Mouse (Mus musculus): ENCODE measurements at regions not wholly inside any gene's neighbourhood (a gene's known extent, or its start where the extent isn't known, plus 50 kb on each side); places are given as distances from the start of the nearest gene placed in this dataset.

DNA sequence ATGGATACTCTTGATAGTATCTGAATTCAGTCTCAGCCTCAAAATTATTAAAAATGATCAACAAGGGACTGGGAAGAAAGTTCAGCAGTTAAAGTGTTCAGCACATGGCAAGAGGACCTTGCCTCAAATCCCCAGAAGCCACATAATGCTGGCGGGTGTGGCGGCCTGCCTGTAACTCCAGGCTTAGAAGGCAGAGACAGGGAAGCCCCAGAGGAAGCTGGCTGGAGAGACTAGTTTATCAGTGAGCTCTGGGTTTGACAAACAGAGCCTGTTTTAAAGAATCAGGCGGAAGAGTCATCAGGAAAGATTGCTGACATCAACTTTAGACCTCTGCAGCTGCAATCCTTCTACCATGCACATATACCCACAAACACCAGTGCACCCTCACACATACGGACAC is 52.1 kb upstream of the Fyn start:
- DNase-seq, result no peak

GRCm38 (mm10) chr10:39315434-39316174 is 53.1 kb upstream of the Fyn start:
- DNase-seq, result no peak

GRCm38 (mm10) chr10:39311501-39311900 is 57.2 kb upstream of the Fyn start:
- DNase-seq, result no peak

GRCm38 (mm10) chr10:39308535-39308934 is 60.1 kb upstream of the Fyn start:
- no peak for DNase-seq

- no peak for DNase-seq
These were observed 75.8 kb upstream of the Fyn start for GRCm38 (mm10) chr10:39292703-39293496.

DNA sequence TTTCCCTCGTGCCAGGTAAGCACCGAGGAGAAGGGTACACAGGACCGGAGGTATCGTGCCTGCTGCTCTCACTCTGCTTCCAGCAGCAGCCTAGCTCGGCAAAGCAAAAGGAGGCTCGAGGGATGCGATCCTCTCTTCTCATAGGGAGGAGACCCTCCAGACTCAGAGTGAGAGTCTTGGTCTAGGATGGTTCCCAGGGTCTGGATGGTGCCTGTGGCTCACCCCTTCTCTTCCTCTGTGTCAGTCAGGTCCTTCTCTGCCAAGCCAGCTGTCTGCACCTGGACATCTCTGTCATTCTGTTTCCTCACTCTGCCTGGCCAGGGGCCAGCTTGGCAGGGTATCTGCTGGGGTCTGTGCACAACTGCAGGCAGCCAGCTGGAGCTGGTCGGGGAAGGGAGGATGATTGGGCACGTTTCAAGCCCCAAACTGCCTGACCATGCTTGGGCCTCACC is 76.9 kb upstream of the Fyn start:
- no peak for DNase-seq

DNA sequence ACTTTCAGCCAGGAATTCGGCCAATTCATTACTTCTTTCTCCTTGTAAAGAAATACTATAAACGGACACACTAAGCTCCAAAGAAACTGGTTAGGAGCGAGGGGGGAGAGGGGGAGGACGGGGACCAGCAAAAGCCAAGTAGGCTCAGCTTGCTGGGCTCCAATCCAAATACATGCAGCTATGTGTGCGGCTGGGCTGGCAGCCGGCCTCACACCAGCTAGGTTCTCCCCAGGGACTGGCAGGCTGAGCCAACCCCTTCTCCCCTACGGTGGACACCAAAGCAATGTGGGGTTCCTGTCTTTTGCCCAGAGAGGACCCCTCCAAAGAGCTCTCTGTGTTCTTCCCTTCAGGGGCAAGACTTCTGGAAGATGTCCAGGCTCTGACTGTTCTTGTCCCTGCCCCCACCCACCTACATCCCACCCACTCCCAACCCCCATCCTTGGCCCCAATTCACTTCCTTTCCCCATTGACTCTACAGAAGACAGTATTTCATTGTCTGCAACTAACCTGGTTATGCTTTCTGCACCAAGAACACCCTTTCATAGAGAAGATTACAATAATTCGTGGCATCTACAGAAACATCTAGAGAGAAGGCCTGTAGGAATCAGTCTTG is 77.4 kb upstream of the Fyn start:
- DNase-seq, result no peak

- no peak for DNase-seq
These were observed 78.4 kb upstream of the Fyn start for GRCm38 (mm10) chr10:39290245-39290644.

GRCm38 (mm10) chr10:39280366-39281000 is 88.2 kb upstream of the Fyn start:
- peak in 1 of 2 experiments; percentile 29 for DNase-seq

GRCm38 (mm10) chr10:39274202-39274601 is 94.5 kb upstream of the Fyn start:
- no peak for DNase-seq

GRCm38 (mm10) chr10:39273426-39273825 is 95.2 kb upstream of the Fyn start:
- DNase-seq, result no peak

- no peak for DNase-seq
These were observed 96.2 kb upstream of the Fyn start for GRCm38 (mm10) chr10:39272387-39272949.

- DNase-seq, result no peak
These were observed 98.2 kb upstream of the Fyn start for GRCm38 (mm10) chr10:39270406-39270805.

DNA sequence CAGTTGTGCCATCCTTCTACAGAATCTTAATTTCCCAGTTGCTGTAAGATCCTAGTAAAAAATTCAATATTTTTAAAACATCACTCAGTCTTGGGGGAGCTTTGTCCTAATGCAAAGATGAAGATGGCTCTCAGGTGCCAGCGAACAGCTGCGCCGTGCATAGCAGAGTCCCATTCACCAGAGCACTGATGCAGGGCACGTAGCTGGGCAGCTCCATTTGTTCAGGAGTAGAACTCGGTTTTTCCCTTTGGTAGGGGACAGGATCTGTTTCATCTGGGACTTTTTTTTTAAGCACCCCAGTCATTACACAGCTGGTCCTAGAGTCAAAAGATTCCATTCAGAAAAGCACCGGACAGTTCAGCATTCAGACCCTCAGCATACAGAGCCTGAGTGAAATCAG is 101.4 kb upstream of the Fyn start:
- no peak for DNase-seq

GRCm38 (mm10) chr10:39266482-39266881 is 102.2 kb upstream of the Fyn start:
- peak; percentile 15 to 50 for DNase-seq

DNA sequence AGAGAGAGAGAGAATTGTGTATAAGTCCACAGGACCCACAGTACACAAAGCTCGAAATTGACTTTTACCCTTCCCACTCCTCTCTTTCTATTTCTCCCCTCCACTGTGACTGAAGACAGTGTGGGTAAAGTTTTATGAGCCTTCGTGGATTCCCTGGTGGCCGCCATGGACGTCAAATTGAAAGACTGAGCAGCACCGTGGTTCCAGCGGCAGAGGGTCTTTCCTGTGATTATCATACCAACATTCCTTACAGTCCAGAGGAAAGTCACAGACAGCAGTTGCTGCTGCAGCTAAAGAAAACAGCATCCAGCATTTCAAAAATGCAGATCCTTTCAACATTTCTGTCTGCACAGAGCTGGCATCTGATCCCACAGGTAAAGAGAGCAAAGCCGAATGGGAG is 98.9 kb upstream of the Ccn6 start:
- DNase-seq, result no peak

GRCm38 (mm10) chr10:39261174-39262145 is 97.9 kb upstream of the Ccn6 start:
- no peak for DNase-seq

- DNase-seq, result no peak
These were observed 96.5 kb upstream of the Ccn6 start for GRCm38 (mm10) chr10:39260061-39260460.

GRCm38 (mm10) chr10:39257371-39258154 is 94.0 kb upstream of the Ccn6 start:
- DNase-seq, result no peak

DNA sequence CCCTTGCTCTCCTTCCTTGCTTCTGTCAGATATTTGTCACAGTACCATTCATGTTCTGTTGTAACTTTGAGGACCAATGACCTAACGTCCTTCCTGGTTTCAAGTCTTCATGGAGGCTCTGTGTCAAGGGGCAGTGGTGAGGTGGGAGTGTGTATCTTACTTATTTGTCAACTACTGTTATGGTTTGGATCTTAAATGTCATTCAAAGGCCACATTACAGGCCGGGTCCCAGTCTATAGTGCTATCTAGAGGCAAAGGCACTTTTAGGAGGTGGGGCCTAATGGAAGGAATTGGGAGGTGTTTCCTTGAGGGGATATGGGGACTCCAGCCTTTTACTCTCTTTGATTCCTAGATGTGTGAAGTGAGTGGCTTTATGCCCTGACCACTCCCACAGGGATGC is 91.0 kb upstream of the Ccn6 start:
- no peak for DNase-seq

DNA sequence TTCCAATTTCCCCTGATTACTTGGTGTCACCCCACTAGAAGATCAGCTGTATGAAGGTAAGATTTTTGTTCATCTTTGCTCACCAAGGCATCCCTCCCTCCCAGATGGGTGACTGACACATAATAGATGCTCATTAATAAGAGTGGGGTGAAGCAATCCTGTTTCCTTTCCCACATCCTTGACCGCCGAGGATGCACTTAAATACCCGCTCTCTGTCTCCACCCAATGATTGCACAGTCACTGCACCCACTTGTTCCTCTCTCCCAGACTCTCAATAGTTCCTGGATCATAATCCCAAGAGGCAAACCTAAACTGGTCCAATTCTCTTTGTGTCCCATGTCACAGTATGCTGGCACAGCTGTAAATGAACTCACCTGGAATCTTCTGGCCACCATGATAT is 86.4 kb upstream of the Ccn6 start:
- DNase-seq, result no peak
